Mouse (Mus musculus) midbrain, embryonic 15.5 days (tissue): ENCODE data around the gene Hibadh. TPM values are rescaled to one million over a fixed set of nuclear protein-coding genes. Genes with fewer than 3 reads are reported as not detected.

Experiments
- ATAC-seq: fragments of 200-750 bp; cut with Nextera tagmentation; replicated peaks from 2 replicates; pipeline ENCODE4 v1.8.0; 2017; ENCODE audit warnings: moderate TSS enrichment
- H3K27ac ChIP-seq: fragments of 300-500 bp; sonication (generic); 2 replicates; pipeline ENCODE4 v1.5.1; 2015; ENCODE audit warnings: mild to moderate bottlenecking, inconsistent platforms
- H3K27me3 ChIP-seq: fragments of 300-500 bp; sonication (generic); replicated peaks from 2 replicates; pipeline ENCODE4 v1.6.1; 2015; ENCODE audit warnings: inconsistent platforms
- H3K36me3 ChIP-seq: fragments of 300-500 bp; sonication (generic); replicated peaks from 2 replicates; pipeline ENCODE4 v1.6.1; 2015; ENCODE audit warnings: inconsistent platforms
- H3K4me1 ChIP-seq: fragments of 300-500 bp; sonication (generic); 2 replicates; pipeline ENCODE4 v1.6.1; 2015; ENCODE audit warnings: inconsistent platforms
- H3K4me2 ChIP-seq: fragments of 300-500 bp; sonication (generic); 2 replicates; pipeline ENCODE4 v1.6.1; 2015; ENCODE audit warnings: inconsistent platforms, mild to moderate bottlenecking, moderate library complexity
- H3K4me3 ChIP-seq: fragments of 300-500 bp; sonication (generic); 2 replicates; pipeline ENCODE4 v1.5.1; 2015; ENCODE audit warnings: mild to moderate bottlenecking, inconsistent platforms
- H3K9ac ChIP-seq: fragments of 300-500 bp; sonication (generic); 2 replicates; pipeline ENCODE4 v1.6.1; 2015; ENCODE audit warnings: mild to moderate bottlenecking, inconsistent platforms
- H3K9me3 ChIP-seq: fragments of 300-500 bp; sonication (generic); 2 replicates; pipeline ENCODE4 v1.6.1; 2016; ENCODE audit warnings: inconsistent platforms
- WGBS: fragments of 180-500 bp; shearing (Covaris S2); methylation state at CpG from one replicate; pipeline ENCODE4 v1.1.7; 2015; ENCODE audit warnings: mixed read lengths; 5-methylcytosine and 5-hydroxymethylcytosine counted together
- polyA plus RNA-seq: library from polyadenylated mRNA; unstranded; fragments of >200 nt; fragmentation: Nextera tagmentation; extraction: Ambion mirVana; gene quantifications from 2 replicates; pipeline ENCODE4 v1.2.1, GENCODE M21; 2015

Gene Hibadh
- polyA plus RNA-seq, 1 experiment from 2014 or later, result 59.0 TPM

DNA sequence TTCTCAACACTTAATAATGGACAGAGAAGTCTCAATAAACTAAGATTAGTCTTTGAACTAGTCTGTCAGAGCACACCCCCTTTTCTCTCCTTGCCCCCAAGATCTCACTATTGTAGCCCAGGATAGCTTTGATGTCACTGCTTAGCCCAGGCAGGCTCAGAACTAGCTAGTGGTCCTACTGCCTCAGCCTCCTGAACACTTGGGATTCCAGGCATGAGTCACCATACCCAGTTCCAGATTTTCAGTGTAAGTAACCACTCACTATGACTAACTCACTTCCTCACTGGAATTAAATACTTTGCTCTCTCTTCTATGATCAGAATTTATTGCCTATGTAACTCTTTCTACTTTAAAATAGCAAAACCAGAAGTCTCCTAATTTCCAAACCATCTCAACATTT lies 53.6 kb downstream of the Hibadh start:
- Histone ChIP-seq H3K36me3 (no peaks in the 10 kb centered on the region), H3K4me1 (peaks cover 7% of the 10 kb centered on the region), H3K9me3 (no peaks in the 10 kb centered on the region), H3K4me3 (no peak overlapping the region), H3K27ac (no peak overlapping the region), H3K27me3 (no peaks in the 10 kb centered on the region), H3K4me2 (no peak overlapping the region), H3K9ac (no peak overlapping the region)
- ATAC-seq, result no peak

DNA sequence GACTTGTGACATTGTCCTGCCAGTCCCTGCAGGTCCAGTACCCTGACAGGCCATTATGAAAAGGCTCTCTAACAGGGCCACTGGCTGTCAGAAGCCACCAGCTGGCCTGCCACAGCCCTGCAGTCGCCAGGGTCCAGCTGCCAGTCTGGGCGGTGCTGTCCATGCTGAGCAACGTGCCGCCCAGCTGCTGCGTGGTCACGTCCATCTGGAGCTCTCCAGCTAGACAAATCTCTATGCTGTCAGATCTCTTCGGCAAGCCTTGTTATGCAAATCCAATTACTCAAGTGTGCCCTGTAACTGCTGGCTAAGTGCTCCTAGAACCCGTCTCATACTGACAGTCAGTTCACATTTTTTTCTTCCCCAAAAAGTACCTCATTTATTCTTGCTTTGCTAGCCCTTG lies 55.8 kb downstream of the Hibadh start:
- H3K36me3 ChIP-seq, result no peaks in the 10 kb centered on the region
- ATAC-seq, result peak; percentile 60; the same call in 1 of the 2 replicates
- H3K9me3 ChIP-seq, result no peaks in the 10 kb centered on the region
- H3K27ac ChIP-seq, result no peak overlapping the region
- no peak overlapping the region for H3K4me3 ChIP-seq
- peaks cover 7% of the 10 kb centered on the region for H3K4me1 ChIP-seq
- H3K4me2 ChIP-seq, result no peak overlapping the region
- WGBS, result 1% methylated on average over 8 of the region's 8 CpGs
- no peaks in the 10 kb centered on the region for H3K27me3 ChIP-seq
- no peak overlapping the region for H3K9ac ChIP-seq

DNA sequence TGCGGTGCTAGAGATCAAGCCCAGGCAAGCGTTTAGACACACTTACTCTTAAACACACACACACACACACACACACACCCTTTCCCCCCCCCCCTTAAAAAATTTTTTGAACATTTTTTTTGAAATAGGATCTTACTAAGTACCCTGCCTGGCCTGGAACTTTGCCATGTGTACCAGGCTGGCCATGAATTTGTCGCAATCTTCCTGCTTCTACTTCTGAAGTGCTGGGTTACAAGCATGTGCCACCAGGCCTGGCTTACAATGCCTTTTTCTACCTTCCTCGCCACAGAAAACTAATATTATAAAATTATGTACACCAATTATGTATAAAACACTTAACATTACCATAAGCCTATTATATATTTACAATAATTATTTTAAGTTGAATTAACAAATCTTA lies 59.1 kb downstream of the Hibadh start:
- no peak overlapping the region for H3K9ac ChIP-seq
- peaks cover 7% of the 10 kb centered on the region for H3K4me1 ChIP-seq
- H3K9me3 ChIP-seq, result no peaks in the 10 kb centered on the region
- ATAC-seq, result no peak
- no peak overlapping the region for H3K27ac ChIP-seq
- 95% methylated on average over 4 of the region's 4 CpGs for WGBS
- no peaks in the 10 kb centered on the region for H3K36me3 ChIP-seq
- no peak overlapping the region for H3K4me2 ChIP-seq
- no peak overlapping the region for H3K4me3 ChIP-seq
- 0 out of 2 replicates have a peak, but pooled peaks cover 4% of the 10 kb centered on the region for H3K27me3 ChIP-seq

DNA sequence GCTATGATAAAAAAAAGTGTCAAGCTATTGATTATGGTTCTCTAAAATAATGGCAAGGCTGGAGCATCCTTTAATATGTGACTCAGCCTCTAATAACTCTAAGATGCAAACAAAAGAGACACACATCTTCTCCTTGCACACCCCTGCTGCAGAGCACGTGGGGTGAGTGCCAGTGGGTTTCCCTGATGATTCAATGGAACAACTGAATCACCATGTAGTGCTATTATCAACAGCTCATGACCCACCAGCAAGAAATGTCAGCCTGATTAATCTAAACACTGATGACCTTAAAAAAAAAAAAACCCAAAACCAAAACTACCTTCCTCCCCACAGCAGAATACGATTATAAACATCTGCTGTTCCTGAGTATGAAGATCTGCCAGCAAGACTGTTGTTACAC lies 61.9 kb downstream of the Hibadh start:
- no peaks in the 10 kb centered on the region for H3K36me3 ChIP-seq
- H3K9me3 ChIP-seq, result no peaks in the 10 kb centered on the region
- H3K9ac ChIP-seq, result no peak overlapping the region
- 0 out of 2 replicates have a peak, but pooled peaks cover 4% of the 10 kb centered on the region for H3K27me3 ChIP-seq
- 62% methylated on average over 2 of the region's 2 CpGs for WGBS
- H3K27ac ChIP-seq, result no peak overlapping the region
- H3K4me3 ChIP-seq, result no peak overlapping the region
- no peaks in the 10 kb centered on the region for H3K4me1 ChIP-seq
- ATAC-seq, result no peak
- H3K4me2 ChIP-seq, result no peak overlapping the region

DNA sequence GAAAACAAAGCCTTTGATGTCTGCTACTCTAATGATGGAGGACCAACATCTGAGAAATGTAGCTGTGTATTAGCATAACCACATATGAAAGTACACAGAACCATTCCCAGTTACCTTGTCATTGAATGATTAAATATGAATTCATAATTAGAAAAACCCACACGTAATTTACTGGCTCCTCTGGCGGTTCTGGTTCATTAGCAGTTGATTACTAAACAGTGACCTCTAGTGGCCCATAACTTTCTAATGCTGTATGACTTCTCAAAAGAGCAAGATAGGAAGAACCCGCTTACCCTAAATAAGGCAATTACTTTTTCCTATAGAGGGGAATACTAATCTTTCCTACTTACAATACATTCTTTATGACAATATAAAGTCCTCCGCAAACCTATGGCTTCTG lies 62.9 kb downstream of the Hibadh start:
- WGBS, result 30% methylated on average over 4 of the region's 4 CpGs
- no peak overlapping the region for H3K4me2 ChIP-seq
- no peak overlapping the region for H3K9ac ChIP-seq
- no peak for ATAC-seq
- 0 out of 2 replicates have a peak, but pooled peaks cover 4% of the 10 kb centered on the region for H3K27me3 ChIP-seq
- H3K36me3 ChIP-seq, result no peaks in the 10 kb centered on the region
- H3K27ac ChIP-seq, result no peak overlapping the region
- H3K4me1 ChIP-seq, result no peaks in the 10 kb centered on the region
- H3K4me3 ChIP-seq, result no peak overlapping the region
- H3K9me3 ChIP-seq, result no peaks in the 10 kb centered on the region

DNA sequence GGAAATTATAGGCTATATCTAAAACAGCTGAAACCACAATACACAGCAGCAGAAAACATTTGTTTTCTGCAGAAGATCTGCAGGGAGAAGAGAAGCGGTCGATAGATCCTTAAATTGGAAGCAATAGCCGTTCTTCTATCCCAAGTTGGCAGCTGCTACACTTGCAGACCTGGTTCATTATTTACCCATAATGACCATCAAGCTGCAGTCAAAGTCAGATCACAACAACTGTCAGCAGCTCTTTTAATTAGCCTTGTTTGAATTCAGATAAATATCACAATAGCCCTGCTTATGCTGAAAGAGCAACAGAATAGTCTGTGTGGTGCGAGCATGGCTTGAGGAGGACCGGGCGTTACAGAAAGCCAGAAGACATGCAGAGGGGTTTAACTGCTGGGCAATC lies 71.5 kb downstream of the Hibadh start:
- no peak for ATAC-seq
- Histone ChIP-seq H3K27ac (no peak overlapping the region), H3K9ac (no peak overlapping the region), H3K36me3 (no peaks in the 10 kb centered on the region), H3K4me1 (peaks cover 11% of the 10 kb centered on the region), H3K27me3 (no peaks in the 10 kb centered on the region), H3K4me3 (no peak overlapping the region), H3K4me2 (no peak overlapping the region), H3K9me3 (no peaks in the 10 kb centered on the region)
- WGBS, result 70% methylated on average over 6 of the region's 6 CpGs

DNA sequence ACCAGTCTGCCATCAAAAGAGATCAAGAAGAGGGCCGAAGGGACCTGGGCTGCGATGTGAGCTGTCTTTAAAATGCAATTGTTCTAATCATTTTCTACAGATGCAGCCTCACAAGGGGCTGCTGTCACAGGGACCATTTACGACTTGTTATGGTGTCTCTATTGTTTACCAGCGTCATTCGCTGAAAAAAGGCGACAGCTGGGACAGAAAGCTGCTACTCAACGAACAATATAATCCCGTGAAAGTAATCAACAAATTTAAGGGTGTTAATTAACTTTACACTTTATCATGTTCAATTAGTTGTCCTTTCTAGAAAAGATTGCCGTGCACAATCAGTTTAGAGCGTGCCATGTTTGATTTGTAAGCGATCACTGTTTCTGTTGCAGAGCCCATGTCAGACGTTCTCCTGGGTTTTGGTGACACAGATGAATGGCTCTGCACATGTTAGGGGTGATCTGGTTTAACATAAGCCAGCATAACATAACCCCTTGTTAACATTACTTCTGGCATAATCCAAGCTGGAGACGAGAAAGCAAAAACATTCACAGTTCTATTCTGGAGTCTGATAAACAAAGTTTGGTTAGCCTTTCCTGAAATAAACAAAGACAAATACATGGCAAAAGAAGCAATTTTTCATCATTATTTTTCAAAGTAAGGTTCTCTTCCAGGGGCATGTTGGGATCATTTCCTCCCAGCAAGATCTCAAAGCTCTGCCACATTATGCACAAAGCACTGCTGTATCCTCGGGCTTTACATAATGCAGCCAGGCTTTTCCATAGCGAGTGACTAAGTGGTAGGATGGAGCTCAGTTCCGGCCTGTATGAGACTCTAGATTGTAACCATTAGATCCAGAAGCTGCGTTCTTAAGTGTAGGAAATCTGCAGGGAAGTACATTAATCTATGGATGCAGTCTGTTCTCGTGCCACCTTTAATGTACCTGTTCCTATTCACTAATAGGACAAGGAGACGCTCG lies 72.6 kb downstream of the Hibadh start:
- H3K9me3 ChIP-seq, result no peaks in the 10 kb centered on the region
- no peak overlapping the region for H3K4me2 ChIP-seq
- 32% methylated on average over 20 of the region's 20 CpGs for WGBS
- H3K4me3 ChIP-seq, result no peak overlapping the region
- ATAC-seq, result no peak
- H3K36me3 ChIP-seq, result no peaks in the 10 kb centered on the region
- no peak overlapping the region for H3K27ac ChIP-seq
- H3K9ac ChIP-seq, result no peak overlapping the region
- H3K4me1 ChIP-seq, result peaks cover 11% of the 10 kb centered on the region
- no peaks in the 10 kb centered on the region for H3K27me3 ChIP-seq

DNA sequence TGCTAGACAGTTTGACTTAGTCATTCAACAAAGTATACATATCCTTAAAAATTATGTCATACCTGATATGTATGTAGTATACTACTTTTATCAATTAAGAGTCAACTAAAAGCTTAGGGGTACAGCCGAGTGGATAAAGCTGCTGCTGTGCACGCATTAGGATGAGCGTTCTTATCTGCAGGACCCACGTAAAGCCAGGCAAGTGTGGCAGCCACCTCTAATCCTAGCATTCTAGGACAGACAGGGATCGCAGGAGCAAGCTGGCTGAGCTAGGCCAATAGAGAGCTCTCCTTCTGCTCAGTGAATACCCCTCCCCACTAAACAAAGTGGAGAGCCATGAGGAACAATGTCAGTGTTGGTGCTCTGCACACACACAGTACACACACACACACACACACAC lies 75.0 kb downstream of the Hibadh start:
- Histone ChIP-seq H3K27me3 (no peaks in the 10 kb centered on the region), H3K4me1 (peaks cover 11% of the 10 kb centered on the region), H3K36me3 (no peaks in the 10 kb centered on the region), H3K4me3 (no peak overlapping the region), H3K4me2 (no peak overlapping the region), H3K27ac (no peak overlapping the region), H3K9me3 (no peaks in the 10 kb centered on the region), H3K9ac (no peak overlapping the region)
- WGBS, result 42% methylated on average over 5 of the region's 5 CpGs
- no peak for ATAC-seq

DNA sequence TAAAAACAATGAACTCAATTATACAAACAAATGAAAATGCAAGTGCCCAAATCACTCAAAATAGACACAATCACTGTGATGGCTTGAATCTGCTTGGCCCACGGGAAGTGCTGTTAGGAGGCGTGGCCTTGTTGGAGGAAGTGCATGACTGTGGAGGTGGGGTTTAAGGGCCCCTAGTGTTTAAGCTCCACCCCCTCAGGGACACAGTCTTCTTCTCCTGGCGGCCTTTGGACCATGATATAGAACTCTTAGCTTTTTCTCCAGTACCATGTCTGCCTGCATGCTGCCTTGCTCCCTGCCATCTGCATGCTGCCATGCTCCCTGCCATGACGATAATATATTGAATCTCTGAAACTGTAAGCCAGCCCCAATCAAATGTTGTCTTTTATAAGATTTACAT lies 77.2 kb downstream of the Hibadh start:
- WGBS, result 90% methylated on average over 4 of the region's 4 CpGs
- H3K36me3 ChIP-seq, result no peaks in the 10 kb centered on the region
- no peak overlapping the region for H3K27ac ChIP-seq
- H3K9me3 ChIP-seq, result no peaks in the 10 kb centered on the region
- no peak overlapping the region for H3K4me3 ChIP-seq
- peaks cover 11% of the 10 kb centered on the region for H3K4me1 ChIP-seq
- ATAC-seq, result no peak
- no peak overlapping the region for H3K4me2 ChIP-seq
- no peaks in the 10 kb centered on the region for H3K27me3 ChIP-seq
- H3K9ac ChIP-seq, result no peak overlapping the region

DNA sequence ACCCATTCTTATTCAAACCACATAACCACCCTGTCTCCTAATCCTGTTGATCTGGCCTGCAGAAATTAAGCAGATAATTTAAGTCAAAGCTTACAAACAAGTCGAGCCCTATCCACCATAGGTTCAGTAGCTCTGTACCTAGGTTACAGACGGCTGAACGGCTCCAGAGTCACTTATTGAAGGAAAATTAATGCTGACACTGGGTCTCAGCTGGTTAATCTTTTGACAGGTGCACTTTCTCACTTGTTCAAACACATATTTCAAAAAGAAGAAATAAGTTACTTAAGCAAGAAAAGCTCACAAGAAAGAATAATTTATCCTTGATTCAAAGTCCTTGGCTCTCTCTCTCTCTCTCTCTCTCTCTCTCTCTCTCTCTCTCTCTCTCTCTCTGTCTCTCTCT lies 81.1 kb downstream of the Hibadh start:
- Histone ChIP-seq H3K4me2 (no peak overlapping the region), H3K27ac (no peak overlapping the region), H3K27me3 (no peaks in the 10 kb centered on the region), H3K4me1 (no peaks in the 10 kb centered on the region), H3K9me3 (no peaks in the 10 kb centered on the region), H3K9ac (no peak overlapping the region), H3K4me3 (no peak overlapping the region), H3K36me3 (no peaks in the 10 kb centered on the region)
- WGBS, result 66% methylated on average over 3 of the region's 3 CpGs
- no peak for ATAC-seq

DNA sequence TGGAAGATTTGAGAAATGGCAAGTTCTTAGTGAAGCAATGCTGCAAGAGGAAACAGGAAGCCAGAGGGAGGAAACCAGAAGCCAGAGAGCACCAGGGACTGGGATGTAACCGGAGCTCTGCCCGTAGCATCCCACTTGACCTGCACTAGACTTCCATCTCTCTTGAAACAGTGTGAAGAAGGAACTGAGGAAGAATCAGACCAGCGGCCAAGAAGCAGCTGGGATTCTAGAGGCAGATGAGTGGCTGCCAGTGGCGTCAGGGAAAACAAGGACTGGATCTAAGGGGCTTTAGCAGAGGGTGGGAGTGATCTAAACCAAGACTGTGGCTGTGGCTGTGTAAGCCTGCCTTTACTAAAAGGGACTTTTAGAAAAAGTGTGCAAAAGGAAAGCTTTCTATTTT lies 95.8 kb downstream of the Hibadh start:
- 66% methylated on average over 4 of the region's 4 CpGs for WGBS
- H3K9me3 ChIP-seq, result no peaks in the 10 kb centered on the region
- no peaks in the 10 kb centered on the region for H3K4me1 ChIP-seq
- H3K36me3 ChIP-seq, result no peaks in the 10 kb centered on the region
- no peak overlapping the region for H3K9ac ChIP-seq
- H3K4me3 ChIP-seq, result no peak overlapping the region
- ATAC-seq, result no peak
- H3K27me3 ChIP-seq, result no peaks in the 10 kb centered on the region
- no peak overlapping the region for H3K27ac ChIP-seq
- no peak overlapping the region for H3K4me2 ChIP-seq

DNA sequence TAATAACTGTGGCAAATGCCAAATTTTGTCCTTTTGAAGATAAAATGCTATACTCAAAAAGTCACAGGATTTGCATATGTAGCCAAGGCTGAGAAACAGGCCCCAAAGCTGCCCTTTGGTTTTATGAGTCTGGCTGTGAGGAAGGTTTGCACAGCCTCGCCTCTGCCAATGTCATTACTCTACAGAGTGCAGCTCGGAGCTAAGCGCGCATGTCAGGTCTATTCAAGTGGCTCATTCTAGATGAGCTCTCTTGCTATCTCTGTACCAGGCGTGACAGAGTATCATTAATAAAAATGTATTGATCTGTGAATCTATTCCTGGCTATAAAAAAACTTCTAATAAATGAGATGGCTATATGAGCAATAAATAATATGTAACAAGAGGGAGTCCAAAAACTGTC lies 97.7 kb downstream of the Hibadh start:
- no peaks in the 10 kb centered on the region for H3K9me3 ChIP-seq
- H3K36me3 ChIP-seq, result no peaks in the 10 kb centered on the region
- H3K4me1 ChIP-seq, result no peaks in the 10 kb centered on the region
- H3K27ac ChIP-seq, result no peak overlapping the region
- WGBS, result 67% methylated on average over 5 of the region's 5 CpGs
- no peaks in the 10 kb centered on the region for H3K27me3 ChIP-seq
- no peak overlapping the region for H3K4me2 ChIP-seq
- no peak overlapping the region for H3K9ac ChIP-seq
- ATAC-seq, result no peak
- H3K4me3 ChIP-seq, result no peak overlapping the region

DNA sequence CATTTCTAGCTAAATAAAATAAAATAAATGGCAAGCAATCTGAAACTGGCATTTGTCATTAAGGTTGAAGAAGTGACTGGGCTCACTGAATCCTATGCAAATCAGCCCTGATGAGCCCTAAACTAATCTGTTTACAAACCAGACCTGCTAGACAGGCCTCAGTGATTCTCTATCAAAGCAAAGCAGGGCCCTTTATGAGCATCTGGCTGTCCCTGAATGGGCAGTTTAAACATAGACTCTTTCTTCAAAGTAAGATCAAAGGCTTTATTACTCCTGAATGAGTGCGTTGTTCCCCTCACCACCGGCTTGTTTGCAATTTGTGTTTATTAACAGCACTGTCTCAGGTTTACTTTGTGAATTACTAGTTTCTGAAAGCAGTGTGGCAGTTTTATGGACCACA lies 100.3 kb downstream of the Hibadh start:
- 14% methylated on average over 2 of the region's 2 CpGs for WGBS
- no peak for ATAC-seq

More for the DNA sequence above, 100.3 kb downstream of the Hibadh start:
- Histone ChIP-seq H3K4me3 (no peak overlapping the region), H3K9ac (no peak overlapping the region), H3K4me2 (no peak overlapping the region), H3K27ac (no peak overlapping the region), H3K9me3 (no peaks in the 10 kb centered on the region), H3K27me3 (no peaks in the 10 kb centered on the region), H3K4me1 (no peaks in the 10 kb centered on the region), H3K36me3 (no peaks in the 10 kb centered on the region)
